Comparison of ENCODE assay signal across 7 mouse cellular contexts in the genomic region with DNA sequence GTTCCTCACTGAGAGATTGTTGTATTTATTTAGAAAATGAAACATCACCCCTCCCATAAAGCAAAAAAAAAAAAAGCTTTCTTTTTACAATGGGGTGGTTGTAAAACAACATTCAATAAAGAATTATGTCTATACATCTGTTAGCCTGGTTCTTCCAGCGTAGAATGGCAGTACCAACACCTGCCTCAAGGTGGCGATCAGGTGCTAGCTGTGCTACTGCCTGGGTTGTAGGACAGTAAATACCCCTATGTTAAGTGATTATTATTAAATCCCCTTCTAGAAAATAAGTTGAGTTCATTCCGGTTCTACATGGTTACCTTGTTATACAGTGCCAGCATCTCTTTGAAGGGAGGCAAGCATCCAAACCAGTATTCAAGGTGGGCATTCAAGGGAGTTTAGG.
DNase-seq lines count a peak whose midpoint lies in the region; ATAC-seq and TF ChIP-seq lines count a peak whose summit lies in the region.

No protein-coding gene starts in this region.

- TF ChIP-seq POLR2A in bone marrow, adult 2 months (IDR thresholded peaks at IDR 0.05; ENCODE audit: borderline replicate concordance, control insufficient read depth, low read depth, low read length) = no peak
- no peak for TF ChIP-seq POLR2A in spleen, adult 2 months (IDR thresholded peaks at IDR 0.05; ENCODE audit: low read depth, low read length)

- no peak for TF ChIP-seq EP300 in liver, postnatal 0 days (IDR thresholded peaks at IDR 0.05; ENCODE audit: low read depth)

- no peaks in the 10 kb centered on the region for H3K27me3 ChIP-seq in kidney, embryonic 16.5 days (ENCODE audit: insufficient read depth, low read length)
- no peaks in the 10 kb centered on the region for H3K27me3 ChIP-seq in heart, embryonic 10.5 days (ENCODE audit: insufficient read depth, poor library complexity, severe bottlenecking)
- H3K27me3 ChIP-seq in liver, postnatal 0 days (ENCODE audit: insufficient read depth, low read length) = no peaks in the 10 kb centered on the region
- no peaks in the 10 kb centered on the region for H3K27me3 ChIP-seq in spleen, adult 2 months (ENCODE audit: control insufficient read depth, insufficient read depth, low read length)

- no peaks in the 10 kb centered on the region for H3K36me3 ChIP-seq in kidney, embryonic 16.5 days (ENCODE audit: insufficient read depth, low read length)
- H3K36me3 ChIP-seq in ES-E14 (ENCODE audit: control insufficient read depth, insufficient read depth, low read length, poor library complexity, severe bottlenecking) = no peaks in the 10 kb centered on the region
- H3K36me3 ChIP-seq in heart, embryonic 10.5 days = peaks cover 17% of the 10 kb centered on the region
- no peaks in the 10 kb centered on the region for H3K36me3 ChIP-seq in liver, postnatal 0 days (replicated peaks; ENCODE audit: insufficient read depth, low read length)
- no peaks in the 10 kb centered on the region for H3K36me3 ChIP-seq in spleen, adult 2 months (ENCODE audit: control insufficient read depth, insufficient read depth, low read length)

- no peaks in the 10 kb centered on the region for H3K4me1 ChIP-seq in kidney, embryonic 16.5 days (ENCODE audit: insufficient read depth, low read length)
- no peaks in the 10 kb centered on the region for H3K4me1 ChIP-seq in ES-E14 (ENCODE audit: control insufficient read depth in 2 of 2, insufficient read depth in 2 of 2, low read length in 2 of 2, poor library complexity in 1 of 2)
- no peaks in the 10 kb centered on the region for H3K4me1 ChIP-seq in bone marrow, adult 2 months (ENCODE audit: control insufficient read depth, insufficient read depth, low read length)
- H3K4me1 ChIP-seq in heart, embryonic 10.5 days = peaks cover 8% of the 10 kb centered on the region; the same call in 1 of the 2 replicates
- H3K4me1 ChIP-seq in liver, postnatal 0 days (ENCODE audit: insufficient read depth) = no peaks in the 10 kb centered on the region
- H3K4me1 ChIP-seq in spleen, adult 2 months (ENCODE audit: control insufficient read depth, insufficient read depth, insufficient read length) = no peaks in the 10 kb centered on the region

- 62% methylated on average over 3 of the region's 3 CpGs for WGBS in kidney, embryonic 16.5 days
- 32% methylated on average over 3 of the region's 3 CpGs for WGBS in bone marrow, adult 2 months
- WGBS in heart, embryonic 10.5 days = 61% methylated on average over 3 of the region's 3 CpGs
- WGBS in liver, postnatal 0 days (ENCODE audit: insufficient replicate concordance) = 46% methylated on average over 3 of the region's 3 CpGs
- WGBS in spleen, adult 2 months = 42% methylated on average over 3 of the region's 3 CpGs

- peak; percentile 61 for DNase-seq in kidney, adult 18-20 months
- peak; percentile 35 for DNase-seq in ES-E14 (ENCODE audit: low read depth, low spot score)
- peak; percentile 64 for DNase-seq in heart, embryonic 10.5 days (ENCODE audit: low spot score)
- DNase-seq in liver, postnatal 0 days = peak; percentile 72
- peak; percentile 8 to 69 for DNase-seq in spleen, adult 2 months (ENCODE audit: low read depth in 1 of 2, low spot score in 2 of 2)

- ATAC-seq in kidney, embryonic 16.5 days (ENCODE audit: low FRiP score, low TSS enrichment) = no peak
- ATAC-seq in liver, postnatal 0 days = no peak

- no peak overlapping the region for H3K27ac ChIP-seq in kidney, embryonic 16.5 days (ENCODE audit: low read length)
- H3K27ac ChIP-seq in ES-E14 (ENCODE audit: insufficient read depth, low read depth, low read length, poor library complexity, severe bottlenecking) = no peak overlapping the region
- no peak overlapping the region for H3K27ac ChIP-seq in bone marrow, adult 2 months (ENCODE audit: control insufficient read depth, insufficient read depth, low read depth, low read length, poor library complexity)
- H3K27ac ChIP-seq in heart, embryonic 10.5 days = no peak overlapping the region
- H3K27ac ChIP-seq in liver, postnatal 0 days (ENCODE audit: low read depth) = no peak overlapping the region
- H3K27ac ChIP-seq in spleen, adult 2 months (ENCODE audit: insufficient read depth, low read length) = no peak overlapping the region

- no peaks in the 10 kb centered on the region for H3K9me3 ChIP-seq in kidney, embryonic 16.5 days (ENCODE audit: low read length)
- no peaks in the 10 kb centered on the region for H3K9me3 ChIP-seq in ES-E14 (ENCODE audit: control insufficient read depth, insufficient read depth, low read depth, low read length)
- no peaks in the 10 kb centered on the region for H3K9me3 ChIP-seq in heart, embryonic 10.5 days
- H3K9me3 ChIP-seq in liver, postnatal 0 days (ENCODE audit: low read length) = no peaks in the 10 kb centered on the region

- in situ Hi-C loops in ES-E14 (cut with MboI; ENCODE audit: low sequenced_read_pairs in 2 of 2, unreplicated experiment in 2 of 2) = loop anchor here in 1 of 2 experiments (25.0 kb wide), 1 partner anchor 560 kb away; no protein-coding TSS in a partner anchor

- TF ChIP-seq CTCF in bone marrow, adult 2 months (IDR thresholded peaks at IDR 0.05; ENCODE audit: control insufficient read depth, insufficient read depth, low read length) = peak; percentile 81
- TF ChIP-seq CTCF in liver, postnatal 0 days (IDR thresholded peaks at IDR 0.05; ENCODE audit: low read depth) = peak; percentile 82
- TF ChIP-seq CTCF in spleen, adult 2 months (IDR thresholded peaks at IDR 0.05; ENCODE audit: extremely low read depth, insufficient read depth, insufficient read length, insufficient replicate concordance) = peak; percentile 66; the same call in 1 of the 2 replicates

- no peak overlapping the region for H3K4me2 ChIP-seq in kidney, embryonic 16.5 days (replicated peaks; ENCODE audit: low read depth, low read length)
- no peak overlapping the region for H3K4me2 ChIP-seq in liver, postnatal 0 days (ENCODE audit: low read depth, low read length)

- no peak overlapping the region for H3K4me3 ChIP-seq in kidney, embryonic 16.5 days (ENCODE audit: low read length)
- no peak overlapping the region for H3K4me3 ChIP-seq in ES-E14 (ENCODE audit: insufficient read depth in 1 of 2, low read depth in 1 of 2, low read length in 2 of 2, poor library complexity in 1 of 2, severe bottlenecking in 1 of 2)
- no peak overlapping the region for H3K4me3 ChIP-seq in bone marrow, adult 2 months (replicated peaks; ENCODE audit: control insufficient read depth, low read depth, low read length)
- H3K4me3 ChIP-seq in heart, embryonic 10.5 days = no peak overlapping the region
- H3K4me3 ChIP-seq in liver, postnatal 0 days (ENCODE audit: low read depth, low read length) = no peak overlapping the region
- no peak overlapping the region for H3K4me3 ChIP-seq in spleen, adult 2 months (ENCODE audit: extremely low read depth, insufficient read depth, insufficient read length)

- no peak overlapping the region for H3K9ac ChIP-seq in kidney, embryonic 16.5 days (replicated peaks; ENCODE audit: low read length)
- no peak overlapping the region for H3K9ac ChIP-seq in ES-E14 (ENCODE audit: insufficient read depth, low read depth, low read length, poor library complexity, severe bottlenecking)
- H3K9ac ChIP-seq in liver, postnatal 0 days (replicated peaks) = no peak overlapping the region

TF ChIP-seq in ES-E14, 5 proteins besides CTCF, POLR2A, EP300 and RAD21:
- TF ChIP-seq ZC3H11A (IDR thresholded peaks at IDR 0.05; ENCODE audit: borderline replicate concordance, low read depth, low read length) (peak; percentile 27; the same call in 1 of the 2 replicates), ZNF384 (IDR thresholded peaks at IDR 0.05; ENCODE audit: low read depth, low read length) (no peak), CHD2 (IDR thresholded peaks at IDR 0.05; ENCODE audit: low read depth, low read length) (no peak), HCFC1 (IDR thresholded peaks at IDR 0.05; ENCODE audit: borderline replicate concordance, insufficient read depth, low read length) (no peak), MAFK (IDR thresholded peaks at IDR 0.05; ENCODE audit: insufficient read depth, low read depth, low read length) (no peak)
